Mouse (Mus musculus): ENCODE results near the gene Olfr924.

- TF ChIP-seq CTCF (IDR thresholded peaks at IDR 0.05; ENCODE audit: low read depth) (no peak), EP300 (IDR thresholded peaks at IDR 0.05; ENCODE audit: low read depth) (no peak)
Measured at GRCm38 (mm10) chr9:38826245-38826644, 18.0 kb upstream of the Olfr924 start, which contains the start of gene Olfr923.
